Comparison of ENCODE assay signal across 8 mouse cellular contexts in the genomic region with DNA sequence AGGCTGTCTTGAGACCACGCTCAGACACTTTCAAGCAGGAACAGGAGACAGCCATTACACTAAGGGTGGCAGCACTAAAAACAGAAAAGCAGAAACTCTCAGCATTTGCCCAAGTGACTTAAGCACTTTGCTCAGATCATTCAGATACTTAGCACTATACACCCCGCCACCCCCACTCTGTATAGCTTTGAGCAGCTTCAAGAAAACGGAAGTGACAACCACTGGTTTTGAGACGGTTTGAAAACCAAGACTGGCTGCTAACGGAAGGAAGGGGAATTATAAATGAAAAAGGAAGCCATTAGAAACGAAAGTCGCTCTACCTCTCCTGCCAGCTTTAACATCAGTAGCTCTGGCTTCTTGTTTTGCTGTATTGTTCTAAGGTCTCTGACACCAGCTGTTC. TPM values are rescaled to one million over a fixed set of nuclear protein-coding genes. Genes with fewer than 3 reads are reported as not detected.
A peak's percentile ranks its signal among the peaks of the same experiment; 100 is the strongest.
DNase-seq lines count a peak whose midpoint lies in the region; ATAC-seq and TF ChIP-seq lines count a peak whose summit lies in the region.

No protein-coding gene starts in this region.

- H3K4me3 ChIP-seq in left cerebral cortex, adult 2 months: no peak overlapping the region
- no peak overlapping the region for H3K4me3 ChIP-seq in stomach, postnatal 0 days (ENCODE audit: low read depth, low read length)

- peak overlapping the region; percentile 58 for H3K27ac ChIP-seq in left cerebral cortex, adult 2 months
- peak overlapping the region; percentile 81 for H3K27ac ChIP-seq in stomach, postnatal 0 days (replicated peaks)

- no peaks in the 10 kb centered on the region for H3K9me3 ChIP-seq in stomach, postnatal 0 days (ENCODE audit: control insufficient read depth, low read length)

- no peak for DNase-seq in left cerebral cortex, adult 2 months (ENCODE audit: extremely low spot score in 1 of 2, low spot score in 2 of 2)
- no peak for DNase-seq in left cerebral cortex, postnatal 10 days (ENCODE audit: extremely low spot score in 1 of 2, low spot score in 2 of 2)
- peak; percentile 45 for DNase-seq in lung, postnatal 14 days
- DNase-seq in stomach, postnatal 0 days (ENCODE audit: low spot score): no peak
- no peak for DNase-seq in adrenal gland, postnatal 25 days
- DNase-seq in cerebellum, postnatal 10 days: no peak
- no peak for DNase-seq in gastrocnemius, adult 18-20 months (ENCODE audit: low spot score)

- TF ChIP-seq CTCF in left cerebral cortex, adult 2 months (IDR thresholded peaks at IDR 0.05): no peak
- TF ChIP-seq CTCF in stomach, postnatal 0 days (IDR thresholded peaks at IDR 0.05; ENCODE audit: low read depth): no peak

- peak; percentile 83 for ATAC-seq in common myeloid progenitor, adult 5-6 weeks (replicated peaks; ENCODE audit: low read depth, poor library complexity, severe bottlenecking)
- no peak for ATAC-seq in stomach, postnatal 0 days (ENCODE audit: low FRiP score, low TSS enrichment)

- no peaks in the 10 kb centered on the region for H3K27me3 ChIP-seq in stomach, postnatal 0 days (ENCODE audit: control insufficient read depth, insufficient read depth, low read length)

- intact Hi-C loops in left cerebral cortex, adult 2 months (cut with DNase I): no loop called here
- intact Hi-C loops in left cerebral cortex, postnatal 10 days (cut with DNase I): no loop called here

- H3K36me3 ChIP-seq in stomach, postnatal 0 days (ENCODE audit: control insufficient read depth, insufficient read depth, low read length): no peaks in the 10 kb centered on the region; the same call in 1 of the 2 replicates

- 0 out of 2 replicates have a peak, but pooled peaks cover 7% of the 10 kb centered on the region for H3K4me1 ChIP-seq in stomach, postnatal 0 days (replicated peaks; ENCODE audit: control insufficient read depth, insufficient read depth)

- 68% methylated on average over 7 of the region's 7 CpGs for WGBS in stomach, postnatal 0 days

- TF ChIP-seq EP300 in stomach, postnatal 0 days (optimal IDR thresholded peaks at IDR 0.05): no peak

- H3K9ac ChIP-seq in stomach, postnatal 0 days (ENCODE audit: low read length): peak overlapping the region; percentile 35; the same call in 1 of the 2 replicates

- H3K4me2 ChIP-seq in stomach, postnatal 0 days (replicated peaks; ENCODE audit: low read depth): peak overlapping the region; percentile 32; the same call in 1 of the 2 replicates

RNA-seq across cellular contexts. Expression of a gene that starts 5.0 kb away (rescaled TPM):
- total RNA-seq in left cerebral cortex, adult 2 months (2021): 100 to 1,000 TPM; 144 to 151 TPM
- total RNA-seq in left cerebral cortex, postnatal 10 days (2021): 100 to 1,000 TPM; 107 to 111 TPM
- 142 and 149 TPM in 2 replicates for total RNA-seq in common myeloid progenitor, adult 5-6 weeks (2017)
- polyA plus RNA-seq in stomach, postnatal 0 days (2015; fragmentation: Nextera tagmentation; extraction: Ambion mirVana): 3.9 and 6.2 TPM in 2 replicates
- total RNA-seq in adrenal gland, postnatal 25 days (2021): 98.1 and 99.6 TPM in 2 replicates
- 10 to 100 TPM; 45.8 to 46.6 TPM for total RNA-seq in gastrocnemius, adult 18-20 months (2021)

RNA-seq across cellular contexts. Expression of a gene that starts 22.6 kb away (rescaled TPM):
- total RNA-seq in left cerebral cortex, adult 2 months (2021): 10 to 100 TPM; 15.4 to 20.8 TPM
- 10 to 100 TPM; 11.8 to 12.2 TPM for total RNA-seq in left cerebral cortex, postnatal 10 days (2021)
- 8.6 and 18.7 TPM in 2 replicates for total RNA-seq in common myeloid progenitor, adult 5-6 weeks (2017)
- 0.22 and 0.23 TPM in 2 replicates for polyA plus RNA-seq in stomach, postnatal 0 days (2015; fragmentation: Nextera tagmentation; extraction: Ambion mirVana)
- total RNA-seq in adrenal gland, postnatal 25 days (2021): 9.3 and 10.2 TPM in 2 replicates
- total RNA-seq in gastrocnemius, adult 18-20 months (2021): 1 to 10 TPM; 2.3 to 2.6 TPM

RNA-seq across cellular contexts. Expression of a gene that starts 31.1 kb away (rescaled TPM):
- 100 to 1,000 TPM in 1 of 2 experiments, 10 to 100 TPM in 1; 99.9 to 102 TPM for total RNA-seq in left cerebral cortex, adult 2 months (2021)
- 100 to 1,000 TPM; 111 to 114 TPM for total RNA-seq in left cerebral cortex, postnatal 10 days (2021)
- 28.6 and 43.6 TPM in 2 replicates for total RNA-seq in common myeloid progenitor, adult 5-6 weeks (2017)
- 59.1 and 60.7 TPM in 2 replicates for polyA plus RNA-seq in stomach, postnatal 0 days (2015; fragmentation: Nextera tagmentation; extraction: Ambion mirVana)
- total RNA-seq in adrenal gland, postnatal 25 days (2021): 42.2 and 47.8 TPM in 2 replicates
- total RNA-seq in gastrocnemius, adult 18-20 months (2021): 10 to 100 TPM; 22.1 to 23.9 TPM

RNA-seq across cellular contexts. Expression of a gene that starts 36.6 kb away (rescaled TPM):
- total RNA-seq in left cerebral cortex, adult 2 months (2021): 100 to 1,000 TPM; 425 to 440 TPM
- 100 to 1,000 TPM; 312 to 319 TPM for total RNA-seq in left cerebral cortex, postnatal 10 days (2021)
- not detected in 2 replicates for total RNA-seq in common myeloid progenitor, adult 5-6 weeks (2017)
- polyA plus RNA-seq in stomach, postnatal 0 days (2015; fragmentation: Nextera tagmentation; extraction: Ambion mirVana): 0.36 and 0.42 TPM in 2 replicates
- 4.2 and 6.5 TPM in 2 replicates for total RNA-seq in adrenal gland, postnatal 25 days (2021)
- under 1 TPM; 0.50 to 0.64 TPM for total RNA-seq in gastrocnemius, adult 18-20 months (2021)

RNA-seq across cellular contexts. Expression of a gene that starts 49.9 kb away (rescaled TPM):
- total RNA-seq in left cerebral cortex, adult 2 months (2021): under 1 TPM; 0.35 to 0.43 TPM
- 1 to 10 TPM; 1.0 to 1.6 TPM for total RNA-seq in left cerebral cortex, postnatal 10 days (2021)
- not detected in 2 replicates for total RNA-seq in common myeloid progenitor, adult 5-6 weeks (2017)
- polyA plus RNA-seq in stomach, postnatal 0 days (2015; fragmentation: Nextera tagmentation; extraction: Ambion mirVana): 1.9 TPM in 2 replicates
- total RNA-seq in adrenal gland, postnatal 25 days (2021): not detected in 2 replicates
- not detected for total RNA-seq in gastrocnemius, adult 18-20 months (2021)
